Mouse (Mus musculus) midbrain, embryonic 11.5 days (tissue): ENCODE measurements at regions not wholly inside any gene's neighbourhood (a gene's known extent, or its start where the extent isn't known, plus 50 kb on each side); places are given as distances from the start of the nearest gene placed in this dataset.
"Not testable (repeated sequence)": the region's sequence is repeated elsewhere in the genome, so short reads cannot be mapped to it uniquely, and the experiment has no call there.

ENCODE experiments used
- ATAC-seq: fragments of 200-750 bp; cut with Nextera tagmentation; 2 replicates; pipeline ENCODE4 v1.8.0; 2017; ENCODE audit warnings: moderate TSS enrichment, moderate library complexity; ENCODE audit not compliant: low FRiP score
- DNase-seq: peaks from one replicate; pipeline ENCODE4 v3.0.0; 2015; ENCODE audit warnings: low spot score; ENCODE audit errors: missing footprints
- H3K27ac ChIP-seq: fragments of 300-500 bp; sonication (generic); 2 replicates; pipeline ENCODE4 v1.5.1; 2014; ENCODE audit warnings: low read depth, low read length
- H3K27me3 ChIP-seq: fragments of 300-500 bp; sonication (generic); 2 replicates; pipeline ENCODE4 v1.6.1; 2014; ENCODE audit warnings: mild to moderate bottlenecking, low read length, moderate library complexity, mixed read lengths; ENCODE audit not compliant: control insufficient read depth, insufficient read depth
- H3K36me3 ChIP-seq: fragments of 300-500 bp; sonication (generic); 2 replicates; pipeline ENCODE4 v1.6.1; 2014; ENCODE audit warnings: mild to moderate bottlenecking, low read length, moderate library complexity, mixed read lengths; ENCODE audit not compliant: control insufficient read depth, insufficient read depth
- H3K4me1 ChIP-seq: fragments of 300-500 bp; sonication (generic); 2 replicates; pipeline ENCODE4 v1.6.1; 2014; ENCODE audit warnings: low read length; ENCODE audit not compliant: control insufficient read depth, insufficient read depth
- H3K4me2 ChIP-seq: fragments of 300-500 bp; sonication (generic); 2 replicates; pipeline ENCODE4 v1.6.1; 2014; ENCODE audit warnings: mild to moderate bottlenecking, moderate library complexity
- H3K4me3 ChIP-seq: fragments of 300-500 bp; sonication (generic); 2 replicates; pipeline ENCODE4 v1.5.1; 2014; ENCODE audit warnings: low read depth, low read length
- H3K9ac ChIP-seq: fragments of 300-500 bp; sonication (generic); 2 replicates; pipeline ENCODE4 v1.6.1; 2014; ENCODE audit warnings: low read length
- H3K9me3 ChIP-seq: fragments of 300-500 bp; sonication (generic); 2 replicates; pipeline ENCODE4 v1.6.1; 2016; ENCODE audit warnings: low read length; ENCODE audit not compliant: control insufficient read depth
- WGBS: fragments of 180-500 bp; shearing (Covaris S2); extraction: QIAGEN DNeasy Blood & Tissue Kit; methylation state at CpG from one replicate; pipeline ENCODE4 v1.1.7; 2014; 5-methylcytosine and 5-hydroxymethylcytosine counted together

- Histone ChIP-seq H3K9ac (no peak overlapping the region), H3K27ac (no peak overlapping the region), H3K4me1 (no peaks in the 10 kb centered on the region), H3K27me3 (no peaks in the 10 kb centered on the region), H3K9me3 (no peaks in the 10 kb centered on the region), H3K36me3 (no peaks in the 10 kb centered on the region), H3K4me3 (no peak overlapping the region), H3K4me2 (no peak overlapping the region)
- DNase-seq, result no peak
- 56% methylated on average over 1 of the region's 1 CpGs for WGBS
- ATAC-seq, result no peak
These were observed 1171.7 kb downstream of the Ankrd7 start for GRCm38 (mm10) chr6:20037769-20038168.

GRCm38 (mm10) chr6:20078666-20079065, 1136.6 kb upstream of the Kcnd2 start:
- DNase-seq (peak; percentile 57), ATAC-seq (no peak)
- H3K4me1 ChIP-seq, result no peaks in the 10 kb centered on the region
- H3K4me2 ChIP-seq, result no peak overlapping the region
- no peak overlapping the region for H3K9ac ChIP-seq
- H3K27ac ChIP-seq, result no peak overlapping the region
- H3K4me3 ChIP-seq, result no peak overlapping the region
- H3K36me3 ChIP-seq, result no peaks in the 10 kb centered on the region
- no peaks in the 10 kb centered on the region for H3K27me3 ChIP-seq
- H3K9me3 ChIP-seq, result no peaks in the 10 kb centered on the region

DNA sequence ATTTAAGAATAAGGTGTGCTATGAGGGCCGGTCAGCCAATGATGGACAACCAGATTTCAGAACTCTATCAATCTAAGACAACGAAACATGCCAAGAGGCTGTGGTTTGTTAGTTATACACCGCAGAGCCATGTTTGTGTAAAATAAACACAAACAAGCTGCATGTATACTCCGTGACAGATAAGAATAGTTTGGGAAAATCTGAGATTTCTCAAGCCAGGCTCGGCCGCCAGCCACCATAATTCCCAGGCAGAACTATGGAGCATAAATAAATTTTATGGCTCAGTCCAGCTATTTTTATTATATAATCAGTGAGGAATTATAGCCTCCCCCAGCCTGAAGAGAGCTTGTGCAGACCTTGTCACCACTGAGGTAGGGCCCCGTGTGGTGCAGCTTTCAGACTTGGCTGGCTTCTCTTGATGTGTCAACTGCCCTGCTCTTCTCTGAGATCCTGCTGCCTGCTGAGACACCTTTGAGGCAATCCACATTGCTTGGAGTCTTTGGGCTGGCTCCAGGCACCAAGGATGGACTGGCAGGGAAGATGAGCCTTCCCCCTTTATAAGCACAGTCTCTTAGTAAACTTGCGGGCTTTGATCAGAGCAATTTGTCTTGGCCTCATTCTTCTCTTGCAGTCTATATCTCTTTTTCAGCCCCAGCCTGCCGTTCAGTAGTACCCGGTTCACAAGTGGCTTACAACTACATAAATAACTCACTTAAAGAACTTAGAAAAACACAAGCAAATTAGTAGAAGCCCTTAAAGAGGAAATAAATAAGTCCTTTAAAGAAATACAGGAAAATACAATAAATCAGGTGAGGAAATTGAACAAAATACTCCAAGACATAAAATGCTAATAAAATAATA, 1123.0 kb upstream of the Kcnd2 start:
- H3K9me3 ChIP-seq, result no peaks in the 10 kb centered on the region
- no peak overlapping the region for H3K4me3 ChIP-seq
- no peaks in the 10 kb centered on the region for H3K36me3 ChIP-seq
- no peak for DNase-seq
- no peaks in the 10 kb centered on the region for H3K27me3 ChIP-seq
- WGBS, result 88% methylated on average over 10 of the region's 10 CpGs
- no peak overlapping the region for H3K9ac ChIP-seq
- no peak overlapping the region for H3K27ac ChIP-seq
- no peak overlapping the region for H3K4me2 ChIP-seq
- no peak for ATAC-seq
- no peaks in the 10 kb centered on the region for H3K4me1 ChIP-seq

DNA sequence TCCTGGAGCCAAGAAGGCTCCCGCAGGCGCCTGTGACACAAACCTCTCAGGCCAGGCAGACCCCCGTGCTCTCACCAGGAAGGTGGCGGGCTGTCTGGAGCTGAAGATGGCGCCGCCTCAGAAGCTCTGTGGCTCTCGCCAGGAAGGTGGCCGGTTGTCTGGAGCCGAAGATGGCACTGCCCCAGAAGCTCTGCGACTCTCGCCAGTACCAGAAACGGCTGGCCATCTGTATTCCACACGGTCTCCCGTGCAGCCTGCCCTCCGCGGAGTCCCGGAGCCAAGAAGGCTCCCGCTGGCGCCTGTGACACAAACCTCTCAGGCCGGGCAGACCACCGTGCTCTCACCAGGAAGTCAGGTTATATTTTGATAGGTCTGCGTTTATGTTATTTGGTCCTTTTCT, 1081.3 kb upstream of the Kcnd2 start:
- WGBS, result 94% methylated on average over 22 of the region's 22 CpGs
- H3K4me3 ChIP-seq, ATAC-seq: not testable (repeated sequence)

GRCm38 (mm10) chr6:20137546-20137945, 1077.8 kb upstream of the Kcnd2 start:
- H3K9me3 ChIP-seq, result no peaks in the 10 kb centered on the region
- H3K27ac ChIP-seq, result no peak overlapping the region
- no peak overlapping the region for H3K9ac ChIP-seq
- H3K4me3 ChIP-seq, result no peak overlapping the region
- DNase-seq (no peak), ATAC-seq (no peak)
- H3K4me1 ChIP-seq, result no peaks in the 10 kb centered on the region
- H3K36me3 ChIP-seq, result no peaks in the 10 kb centered on the region
- H3K4me2 ChIP-seq, result no peak overlapping the region
- no peaks in the 10 kb centered on the region for H3K27me3 ChIP-seq

More for the DNA sequence above, 1081.3 kb upstream of the Kcnd2 start:
- not testable (repeated sequence) for H3K9ac ChIP-seq, H3K9me3 ChIP-seq, H3K27ac ChIP-seq, H3K4me1 ChIP-seq, H3K36me3 ChIP-seq, H3K27me3 ChIP-seq, H3K4me2 ChIP-seq, DNase-seq
